Mouse (Mus musculus): Measurements from ENCODE around the gene Bcas1. TPM values are rescaled to one million over a fixed set of nuclear protein-coding genes. Genes with fewer than 3 reads are reported as not detected.

The Bcas1 gene
- polyA plus RNA-seq, 1 experiment from 2014 or later: 5.7 TPM

DNA sequence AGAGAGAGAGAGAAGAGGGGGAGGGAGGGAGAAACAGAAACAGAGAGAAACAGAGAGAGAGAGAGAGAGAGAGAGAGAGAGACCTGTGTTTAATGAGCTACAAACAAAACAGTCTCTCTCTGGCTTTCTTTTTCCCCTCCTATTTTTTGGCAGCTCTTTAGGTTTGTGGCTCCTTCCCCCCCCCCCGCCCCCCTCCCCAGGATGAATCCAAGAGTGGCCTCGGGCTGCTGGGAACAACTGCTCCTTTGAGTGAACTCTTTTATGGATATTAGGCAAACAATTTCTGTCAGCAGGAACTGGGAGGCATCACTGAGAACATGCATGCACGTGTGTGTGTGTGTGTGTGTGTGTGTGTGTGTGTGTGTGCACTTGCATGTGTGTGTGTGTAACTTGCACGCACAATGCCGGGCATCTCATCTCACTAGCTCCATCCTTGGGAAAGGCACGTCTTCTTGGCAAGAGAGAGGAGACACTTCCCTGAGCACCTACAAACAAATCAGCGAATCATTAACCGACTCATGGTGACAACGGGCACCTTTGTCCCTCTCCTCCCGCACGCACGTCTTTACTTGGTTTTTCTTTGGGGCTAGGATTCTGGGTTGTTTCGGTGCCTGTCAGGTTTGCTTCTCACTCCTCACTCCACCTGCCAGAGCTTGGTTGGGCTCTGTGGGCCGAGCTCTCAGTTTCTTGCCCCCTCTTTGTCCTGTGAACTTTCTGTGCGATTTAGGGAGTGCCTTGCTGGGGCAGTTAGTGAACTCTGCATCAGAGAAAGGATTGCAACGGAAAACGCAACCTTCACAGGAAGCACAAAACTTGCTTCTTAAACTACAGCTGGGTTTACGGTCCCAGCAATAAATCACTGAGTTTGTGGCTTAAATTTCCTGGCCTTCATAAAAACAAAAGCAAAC lies 82.9 kb downstream of the Bcas1 start:
- Histone ChIP-seq H3K4me1 (peaks cover 25% of the 10 kb centered on the region), H3K27me3 (replicated peaks) (peaks cover 6% of the 10 kb centered on the region; the same call in 1 of the 2 replicates), H3K4me2 (peak overlapping the region; percentile 11; the same call in 1 of the 2 replicates), H3K27ac (peak overlapping the region; percentile 36; the same call in 1 of the 2 replicates), H3K4me3 (no peak overlapping the region), H3K9me3 (replicated peaks) (no peaks in the 10 kb centered on the region), H3K36me3 (no peaks in the 10 kb centered on the region), H3K9ac (no peak overlapping the region)
- WGBS (ENCODE audit: insufficient replicate concordance): 33% methylated on average over 18 of the region's 18 CpGs
- ATAC-seq: no peak

DNA sequence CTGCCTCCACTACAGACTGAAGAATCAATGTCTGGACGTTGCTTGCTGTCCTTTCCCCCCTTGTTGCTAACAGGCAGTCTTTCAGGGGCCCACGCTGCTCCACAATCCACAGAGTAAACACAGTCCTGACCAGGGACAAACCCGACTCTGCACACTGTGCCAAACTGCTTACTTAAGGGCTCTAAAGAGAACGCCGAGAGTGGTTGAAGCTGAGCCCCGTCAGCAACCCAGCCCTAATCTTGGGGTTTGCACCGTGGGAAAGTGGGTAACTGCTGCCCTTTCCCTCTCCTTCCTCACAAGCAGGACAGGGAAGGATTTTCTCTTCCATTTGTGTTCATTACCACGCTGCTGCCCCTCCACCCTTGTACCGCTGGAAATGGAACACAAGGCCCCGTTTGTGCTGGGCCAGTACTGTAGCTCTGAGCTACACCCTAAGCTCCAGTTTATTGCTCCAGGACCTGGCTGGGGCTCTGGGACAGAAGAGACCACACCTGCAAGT lies 83.8 kb downstream of the Bcas1 start:
- H3K4me2 ChIP-seq: peak overlapping the region; percentile 11; the same call in 1 of the 2 replicates
- peak overlapping the region; percentile 36; the same call in 1 of the 2 replicates for H3K27ac ChIP-seq
- 55% methylated on average over 10 of the region's 10 CpGs for WGBS (ENCODE audit: insufficient replicate concordance)

DNA sequence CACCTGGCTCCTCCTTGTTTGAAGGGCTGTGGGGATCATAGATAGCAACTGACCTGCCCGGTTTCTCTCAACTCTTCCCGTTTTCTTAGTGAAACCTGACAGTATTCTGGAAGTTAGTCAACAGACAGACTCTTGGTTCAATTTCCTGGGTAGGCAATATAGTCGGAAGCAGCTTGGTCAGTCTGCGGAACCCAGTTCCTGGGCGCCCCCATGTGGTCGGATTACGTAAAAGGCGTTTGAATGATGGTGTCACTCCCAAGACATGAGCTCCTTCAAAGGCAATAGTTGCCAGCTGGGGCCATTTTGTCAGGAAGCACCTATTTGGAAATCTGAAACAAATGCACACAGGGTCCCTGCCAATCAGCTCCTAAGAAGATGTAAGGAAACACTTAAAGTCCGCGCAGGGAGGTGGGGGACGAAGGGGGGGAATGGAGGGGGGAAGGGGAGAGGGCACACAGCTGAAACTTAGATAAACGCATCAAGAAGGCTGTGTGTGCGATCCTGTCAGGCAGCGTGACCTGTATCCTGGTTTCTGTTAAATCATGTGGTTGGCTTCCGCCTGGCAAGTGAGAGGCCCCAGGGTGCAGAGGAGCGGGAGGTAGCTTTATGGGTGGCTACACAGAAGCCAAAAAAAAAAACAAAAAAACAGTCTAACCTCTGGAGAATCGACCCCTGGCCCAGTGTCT lies 84.4 kb downstream of the Bcas1 start:
- Histone ChIP-seq H3K4me2 (no peak overlapping the region), H3K27me3 (replicated peaks) (peaks cover 6% of the 10 kb centered on the region; the same call in 1 of the 2 replicates), H3K4me3 (no peak overlapping the region), H3K4me1 (peaks cover 29% of the 10 kb centered on the region), H3K27ac (no peak overlapping the region), H3K9me3 (replicated peaks) (no peaks in the 10 kb centered on the region), H3K9ac (no peak overlapping the region), H3K36me3 (no peaks in the 10 kb centered on the region)
- WGBS (ENCODE audit: insufficient replicate concordance): 22% methylated on average over 17 of the region's 17 CpGs
- ATAC-seq: no peak

More for the DNA sequence above, 83.8 kb downstream of the Bcas1 start:
- H3K4me1 ChIP-seq: peaks cover 29% of the 10 kb centered on the region
- no peaks in the 10 kb centered on the region for H3K36me3 ChIP-seq
- ATAC-seq: no peak
- H3K9me3 ChIP-seq (replicated peaks): no peaks in the 10 kb centered on the region
- peaks cover 6% of the 10 kb centered on the region; the same call in 1 of the 2 replicates for H3K27me3 ChIP-seq (replicated peaks)
- no peak overlapping the region for H3K4me3 ChIP-seq
- H3K9ac ChIP-seq: no peak overlapping the region

DNA sequence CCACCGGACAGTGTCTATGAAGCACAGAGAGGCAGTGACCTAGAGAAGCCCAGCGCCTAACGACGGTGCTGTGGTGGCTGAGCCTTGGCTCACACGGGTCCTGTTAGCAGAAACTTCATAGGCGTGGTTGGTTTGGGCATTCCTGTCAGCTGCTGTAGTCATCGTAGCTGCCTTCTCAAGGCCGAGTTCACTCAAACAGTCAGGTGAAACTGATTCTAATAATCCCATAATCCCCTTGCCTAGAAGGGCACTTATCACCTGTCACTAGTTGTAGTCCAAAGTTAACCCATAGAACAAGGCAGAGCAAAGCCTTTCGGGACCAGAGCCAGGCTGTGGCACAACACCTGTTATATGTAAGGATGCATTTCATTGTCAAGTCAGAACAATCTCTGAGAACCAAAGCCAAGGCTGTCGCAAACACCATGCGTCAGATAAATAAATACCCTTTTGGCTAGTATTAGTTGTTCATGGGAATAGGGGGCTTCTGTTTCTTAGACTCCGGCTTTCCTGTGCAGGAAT lies 85.3 kb downstream of the Bcas1 start:
- ATAC-seq: no peak
- H3K4me2 ChIP-seq: no peak overlapping the region
- H3K36me3 ChIP-seq: no peaks in the 10 kb centered on the region
- H3K4me3 ChIP-seq: no peak overlapping the region
- H3K27me3 ChIP-seq (replicated peaks): peaks cover 6% of the 10 kb centered on the region; the same call in 1 of the 2 replicates
- peaks cover 29% of the 10 kb centered on the region for H3K4me1 ChIP-seq
- no peak overlapping the region for H3K9ac ChIP-seq
- WGBS (ENCODE audit: insufficient replicate concordance): 77% methylated on average over 12 of the region's 12 CpGs
- H3K9me3 ChIP-seq (replicated peaks): no peaks in the 10 kb centered on the region
- H3K27ac ChIP-seq: no peak overlapping the region

DNA sequence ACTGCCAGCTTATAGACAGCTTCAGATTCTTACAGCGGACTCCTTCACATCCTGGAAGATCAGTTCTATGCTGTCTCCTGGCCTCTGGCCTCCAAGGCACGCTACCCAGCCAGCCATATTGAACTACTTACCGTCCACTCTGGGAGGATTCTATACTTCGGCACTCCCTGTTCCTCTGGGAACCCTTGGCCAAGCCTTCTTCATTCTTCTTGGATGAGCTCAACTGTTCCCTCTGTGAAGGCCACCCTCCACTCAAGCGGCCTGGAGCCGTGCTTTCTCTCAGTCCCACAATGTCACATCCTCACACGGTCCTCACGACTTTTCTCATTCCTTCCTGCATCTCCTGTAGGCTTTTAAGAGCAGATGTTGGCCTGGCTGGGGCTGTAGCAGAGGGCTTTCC lies 86.5 kb downstream of the Bcas1 start:
- ATAC-seq: no peak
- peaks cover 29% of the 10 kb centered on the region for H3K4me1 ChIP-seq
- no peak overlapping the region for H3K4me3 ChIP-seq
- H3K27ac ChIP-seq: no peak overlapping the region
- no peaks in the 10 kb centered on the region for H3K9me3 ChIP-seq (replicated peaks)
- H3K36me3 ChIP-seq: no peaks in the 10 kb centered on the region
- WGBS (ENCODE audit: insufficient replicate concordance): 75% methylated on average over 8 of the region's 8 CpGs
- H3K9ac ChIP-seq: no peak overlapping the region
- H3K4me2 ChIP-seq: no peak overlapping the region
- peaks cover 6% of the 10 kb centered on the region; the same call in 1 of the 2 replicates for H3K27me3 ChIP-seq (replicated peaks)

DNA sequence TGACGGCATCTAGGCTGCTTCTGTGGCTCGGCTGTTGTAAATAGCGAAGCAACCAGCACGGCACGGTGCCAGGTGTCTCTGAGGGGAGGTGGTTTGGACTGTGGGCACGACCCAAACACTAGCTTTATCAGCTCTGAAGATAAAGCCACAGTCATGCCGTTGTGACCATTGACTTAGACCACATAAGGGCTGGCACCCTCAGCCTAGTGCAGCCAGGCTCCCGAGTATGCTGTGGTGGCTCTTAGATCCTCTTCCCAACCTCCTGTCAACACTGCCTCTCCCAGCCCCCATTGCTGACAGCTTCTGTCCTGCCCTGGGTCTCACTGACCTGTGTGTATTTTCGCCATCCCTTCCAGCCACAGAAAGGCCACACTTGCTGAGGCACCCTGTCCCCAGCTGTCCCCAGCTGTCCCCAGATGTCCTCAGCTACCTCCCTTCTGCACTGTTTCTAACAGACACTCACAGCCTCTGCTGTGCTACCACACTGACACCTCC lies 91.3 kb downstream of the Bcas1 start:
- Histone ChIP-seq H3K4me1 (peaks cover 4% of the 10 kb centered on the region; the same call in 1 of the 2 replicates), H3K4me2 (no peak overlapping the region), H3K27me3 (replicated peaks) (no peaks in the 10 kb centered on the region), H3K36me3 (no peaks in the 10 kb centered on the region), H3K4me3 (no peak overlapping the region), H3K9me3 (replicated peaks) (no peaks in the 10 kb centered on the region), H3K9ac (no peak overlapping the region), H3K27ac (no peak overlapping the region)
- ATAC-seq: no peak
- 48% methylated on average over 9 of the region's 9 CpGs for WGBS (ENCODE audit: insufficient replicate concordance)

DNA sequence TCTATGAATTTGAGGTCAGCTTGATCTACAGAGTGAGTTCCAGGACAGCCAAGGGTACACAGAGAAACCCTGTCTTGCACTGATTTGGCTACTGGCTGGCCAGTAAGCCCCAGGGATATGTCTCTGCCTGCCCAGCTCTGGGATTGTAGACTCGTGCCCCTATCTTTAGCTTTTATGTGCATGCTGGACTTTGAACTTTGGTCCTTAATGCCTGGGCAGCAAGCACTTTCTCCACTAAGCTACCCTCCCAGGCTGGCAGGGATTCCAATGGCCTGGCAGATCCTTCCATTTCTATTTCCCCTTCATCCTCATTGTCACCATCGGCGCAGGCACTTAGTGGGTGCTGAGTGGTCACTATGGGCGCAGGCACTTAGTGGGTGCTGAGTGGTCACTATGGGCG lies 92.5 kb downstream of the Bcas1 start:
- H3K27ac ChIP-seq: no peak overlapping the region
- no peaks in the 10 kb centered on the region for H3K9me3 ChIP-seq (replicated peaks)
- no peak overlapping the region for H3K9ac ChIP-seq
- no peaks in the 10 kb centered on the region for H3K27me3 ChIP-seq (replicated peaks)
- no peak overlapping the region for H3K4me2 ChIP-seq
- peaks cover 4% of the 10 kb centered on the region; the same call in 1 of the 2 replicates for H3K4me1 ChIP-seq
- no peak for ATAC-seq
- no peak overlapping the region for H3K4me3 ChIP-seq
- no peaks in the 10 kb centered on the region for H3K36me3 ChIP-seq
- 75% methylated on average over 5 of the region's 5 CpGs for WGBS (ENCODE audit: insufficient replicate concordance)

DNA sequence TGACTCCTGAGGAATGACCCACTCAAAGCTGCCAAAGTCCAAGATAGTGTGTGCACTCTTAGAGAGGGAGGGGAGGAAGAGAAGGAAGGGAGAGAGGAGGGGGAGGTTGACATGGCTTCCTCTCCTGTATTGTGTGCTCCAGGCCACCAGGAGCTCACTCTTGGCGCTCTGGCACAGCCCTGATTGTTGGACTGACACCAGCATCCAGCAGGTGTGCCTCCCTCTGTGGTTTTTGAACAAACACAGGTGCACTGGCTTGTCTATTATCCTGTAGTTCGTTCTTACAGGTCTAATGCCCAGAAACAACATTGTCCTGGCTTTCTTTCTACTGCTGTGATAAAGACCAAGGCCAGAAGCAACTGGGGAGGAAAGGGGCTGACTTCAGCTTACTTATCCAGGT lies 95.8 kb downstream of the Bcas1 start:
- H3K9me3 ChIP-seq (replicated peaks): no peaks in the 10 kb centered on the region
- ATAC-seq: no peak
- peaks cover 3% of the 10 kb centered on the region for H3K4me1 ChIP-seq
- no peaks in the 10 kb centered on the region for H3K36me3 ChIP-seq
- H3K4me3 ChIP-seq: no peak overlapping the region
- H3K9ac ChIP-seq: no peak overlapping the region
- H3K4me2 ChIP-seq: no peak overlapping the region
- no peaks in the 10 kb centered on the region for H3K27me3 ChIP-seq (replicated peaks)
- 57% methylated on average over 2 of the region's 2 CpGs for WGBS (ENCODE audit: insufficient replicate concordance)
- no peak overlapping the region for H3K27ac ChIP-seq

DNA sequence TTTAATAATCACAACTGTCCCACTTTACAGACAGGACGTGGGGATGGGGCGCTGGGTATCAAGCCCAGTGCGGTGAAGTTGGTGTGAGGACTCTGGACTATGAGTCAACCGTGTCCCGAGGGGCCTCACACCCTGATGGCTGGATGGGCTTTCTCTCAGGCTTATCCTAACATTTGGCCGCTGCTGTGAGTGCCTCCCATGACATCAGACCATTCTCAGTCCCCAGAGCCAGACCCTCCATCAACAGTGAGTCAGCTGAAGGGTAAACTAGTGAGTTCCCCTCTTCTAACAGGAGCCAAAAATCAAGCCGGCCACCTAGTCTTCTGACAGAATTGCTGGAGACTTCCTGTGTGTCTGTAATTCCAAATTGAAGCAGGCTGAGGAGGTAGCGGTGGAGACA lies 97.2 kb downstream of the Bcas1 start:
- ATAC-seq: no peak
- no peak overlapping the region for H3K9ac ChIP-seq
- H3K4me1 ChIP-seq: peaks cover 3% of the 10 kb centered on the region
- H3K9me3 ChIP-seq (replicated peaks): no peaks in the 10 kb centered on the region
- peak overlapping the region; percentile 36; the same call in 1 of the 2 replicates for H3K27ac ChIP-seq
- H3K4me3 ChIP-seq: no peak overlapping the region
- no peaks in the 10 kb centered on the region for H3K36me3 ChIP-seq
- H3K4me2 ChIP-seq: no peak overlapping the region
- WGBS (ENCODE audit: insufficient replicate concordance): 61% methylated on average over 8 of the region's 8 CpGs
- H3K27me3 ChIP-seq (replicated peaks): no peaks in the 10 kb centered on the region; the same call in 1 of the 2 replicates

DNA sequence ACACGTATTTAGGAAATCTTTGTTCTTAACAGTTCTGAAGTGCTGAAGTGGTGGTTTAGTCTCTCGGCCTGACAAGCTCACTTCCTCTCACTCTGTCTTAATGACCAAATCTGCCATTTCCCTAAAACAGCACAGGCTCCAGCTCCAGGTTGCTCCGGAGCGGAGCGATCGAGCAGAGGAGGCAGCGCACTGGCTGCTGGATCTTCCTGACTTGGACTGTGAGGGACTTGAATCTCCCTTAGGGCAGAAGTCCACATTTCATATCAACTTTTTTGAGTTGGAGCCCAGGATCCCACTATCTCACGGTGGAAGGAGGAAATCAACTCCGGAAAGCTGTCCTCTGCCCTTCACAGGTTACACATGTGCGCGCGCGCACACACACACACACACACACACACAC lies 97.7 kb downstream of the Bcas1 start:
- H3K9me3 ChIP-seq (replicated peaks): no peaks in the 10 kb centered on the region
- H3K4me3 ChIP-seq: no peak overlapping the region
- H3K4me2 ChIP-seq: no peak overlapping the region
- 69% methylated on average over 13 of the region's 13 CpGs for WGBS (ENCODE audit: insufficient replicate concordance)
- H3K4me1 ChIP-seq: peaks cover 3% of the 10 kb centered on the region
- no peaks in the 10 kb centered on the region for H3K36me3 ChIP-seq
- H3K27ac ChIP-seq: no peak overlapping the region
- H3K9ac ChIP-seq: no peak overlapping the region
- H3K27me3 ChIP-seq (replicated peaks): peaks cover 3% of the 10 kb centered on the region
- no peak for ATAC-seq

DNA sequence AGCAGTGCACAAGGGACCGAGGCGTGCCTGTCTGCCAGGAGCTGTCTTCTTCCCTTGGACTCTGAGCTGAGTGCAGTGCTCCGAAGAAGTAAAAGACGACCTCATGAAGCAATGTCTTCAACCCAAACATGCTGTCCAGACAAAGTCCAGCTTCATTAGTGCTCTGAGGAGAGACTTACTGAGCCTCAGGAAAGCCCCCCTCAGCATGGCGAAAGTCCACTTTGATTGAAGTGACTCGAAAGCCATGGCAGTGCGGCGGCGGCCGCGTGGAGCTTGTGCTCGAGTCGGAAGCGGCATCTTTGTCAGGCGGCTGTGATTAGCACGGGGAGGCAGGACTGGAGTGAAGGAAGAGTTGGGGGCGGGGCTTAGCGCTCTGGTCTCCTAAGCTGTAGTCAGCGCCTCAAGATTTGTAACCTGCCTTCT lies 103.7 kb downstream of the Bcas1 start:
- Histone ChIP-seq H3K36me3 (no peaks in the 10 kb centered on the region), H3K4me2 (peak overlapping the region; percentile 47), H3K9me3 (replicated peaks) (no peaks in the 10 kb centered on the region), H3K9ac (no peak overlapping the region), H3K27ac (no peak overlapping the region), H3K27me3 (replicated peaks) (peaks cover 27% of the 10 kb centered on the region), H3K4me1 (peaks cover 38% of the 10 kb centered on the region), H3K4me3 (peak overlapping the region; percentile 28)
- WGBS (ENCODE audit: insufficient replicate concordance): 7% methylated on average over 19 of the region's 19 CpGs
- no peak for ATAC-seq

All from liver, embryonic 12.5 days (tissue).